Mouse (Mus musculus) cerebellum, adult (tissue): ENCODE measurements at regions not wholly inside any gene's neighbourhood (a gene's known extent, or its start where the extent isn't known, plus 50 kb on each side); places are given as distances from the start of the nearest gene placed in this dataset.

Experiments used
- ATAC-seq: cut with Nextera tagmentation; 2 replicates; pipeline ENCODE4 v1.9.2; 2017; ENCODE audit warnings: mild to moderate bottlenecking, moderate library complexity, mixed read lengths; ENCODE audit not compliant: insufficient number of reproducible peaks, low FRiP score, low TSS enrichment

DNA sequence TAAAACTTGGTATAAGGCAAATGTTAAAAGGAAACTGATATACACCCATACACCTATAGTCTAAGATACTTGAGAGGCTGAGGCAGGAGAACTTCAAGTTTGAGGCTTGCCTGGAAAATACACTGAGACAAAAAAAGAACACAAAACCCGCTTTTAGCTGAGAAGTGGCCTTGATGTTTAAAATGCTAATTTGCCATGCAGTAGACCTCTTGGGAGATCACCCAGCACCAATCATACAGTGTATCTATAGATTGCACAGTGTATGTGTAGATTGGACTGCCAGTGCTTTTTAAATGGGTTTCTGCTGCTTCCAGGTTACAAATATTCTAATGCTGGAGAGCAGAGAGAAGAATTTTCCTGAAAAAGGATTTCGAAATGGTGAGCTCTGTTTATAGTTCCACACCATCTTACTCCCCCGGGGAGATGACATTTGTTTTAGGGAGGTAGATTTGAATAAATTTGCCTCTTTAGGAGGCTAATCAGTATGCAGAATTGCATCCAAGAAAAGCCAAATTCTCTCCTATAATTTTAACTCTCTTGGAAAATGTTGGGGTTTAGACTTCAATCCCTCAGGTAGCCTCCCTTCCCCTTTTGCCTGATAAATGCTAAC lies 194.0 kb downstream of the Otol1 start:
- no peak for ATAC-seq

GRCm38 (mm10) chr3:70215195-70215594 lies 207.8 kb downstream of the Otol1 start:
- no peak for ATAC-seq

DNA sequence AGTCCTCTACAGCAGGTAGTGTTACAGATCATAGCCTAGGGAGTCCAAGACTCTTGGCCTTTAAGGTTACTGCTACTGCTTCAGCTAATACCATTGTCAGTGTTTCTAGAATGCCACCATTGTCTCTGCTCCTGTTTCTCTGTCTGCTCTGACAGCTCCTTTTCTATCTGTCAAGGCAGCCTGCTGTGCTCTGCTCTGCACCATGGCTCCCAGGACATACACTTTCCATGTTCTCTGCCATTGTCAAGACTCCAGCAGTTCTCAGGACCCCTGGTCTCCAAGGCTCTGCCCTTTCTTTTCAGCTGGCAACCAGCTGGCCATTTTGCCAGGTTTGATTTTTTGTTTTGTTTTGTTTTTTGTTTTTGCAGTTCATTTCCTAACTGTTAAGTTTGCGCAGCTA lies 208.7 kb downstream of the Otol1 start:
- ATAC-seq = no peak

DNA sequence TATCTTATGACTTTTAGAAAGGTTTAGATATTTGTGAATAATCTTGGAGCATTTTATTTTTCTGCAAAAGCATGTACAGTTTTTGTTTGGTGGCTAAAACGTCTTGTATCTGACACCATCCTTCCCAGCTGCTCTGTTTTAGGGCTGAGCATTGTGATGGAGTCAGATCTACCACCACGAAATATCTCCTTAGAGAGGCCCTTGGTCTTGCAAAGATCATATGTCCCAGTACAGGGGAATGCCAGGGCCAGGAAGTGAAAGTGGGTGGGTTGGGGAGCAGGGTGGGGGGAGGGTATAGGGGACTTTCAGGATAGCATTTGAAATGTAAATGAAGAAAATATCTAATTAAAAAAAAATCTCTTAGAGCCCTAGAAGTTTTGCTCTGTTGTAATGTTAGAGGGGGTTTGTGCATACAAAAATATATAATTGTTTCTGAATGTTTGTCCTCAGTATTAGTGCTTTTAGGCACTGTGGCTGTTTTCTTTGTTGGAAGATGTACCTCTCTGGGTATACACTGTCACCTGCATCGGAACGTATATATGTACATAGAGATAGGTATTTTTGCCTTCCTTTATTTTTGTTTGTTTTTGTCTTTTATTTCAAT lies 211.4 kb downstream of the Otol1 start:
- ATAC-seq = no peak

- no peak for ATAC-seq
Measured at GRCm38 (mm10) chr3:70223443-70224065, 216.1 kb downstream of the Otol1 start.

DNA sequence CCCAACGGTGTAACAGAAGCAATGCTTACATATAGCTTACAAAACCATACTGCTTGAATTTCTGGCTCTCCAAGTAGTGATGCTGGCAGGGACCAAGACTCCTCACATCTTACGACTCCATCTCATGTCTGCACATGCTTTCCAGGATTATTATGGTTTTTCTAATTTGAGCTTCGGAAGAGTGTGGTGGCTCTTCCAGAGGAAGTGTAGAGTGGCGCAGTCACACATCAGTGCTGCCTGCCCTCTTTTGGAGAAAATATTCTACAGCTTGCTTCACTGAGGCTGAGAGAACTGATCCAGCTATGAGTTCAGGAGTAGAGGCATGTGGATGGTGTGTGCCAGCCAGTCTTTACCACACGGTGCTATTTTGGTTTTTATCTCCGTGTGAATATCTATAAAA lies 217.4 kb downstream of the Otol1 start:
- no peak for ATAC-seq

DNA sequence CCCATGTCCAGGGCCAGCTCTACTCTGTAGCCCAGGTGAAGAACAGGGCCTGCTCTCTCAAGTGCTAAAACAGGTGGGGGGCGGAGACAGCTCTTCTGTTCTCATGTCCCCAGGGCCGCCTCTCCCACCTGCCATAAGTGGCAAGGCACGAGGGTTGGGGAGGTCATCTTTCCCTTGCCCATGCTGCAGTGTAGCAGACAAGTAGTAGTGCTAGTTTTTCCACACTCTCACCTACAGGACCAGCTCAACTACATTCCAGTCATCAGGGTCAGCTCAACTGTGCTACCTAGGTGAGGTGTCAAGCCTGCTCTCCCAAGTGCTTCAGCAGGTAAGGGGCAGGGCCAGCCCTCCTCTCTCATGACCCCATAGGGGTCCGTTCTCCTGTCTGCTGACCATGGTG lies 219.8 kb downstream of the Otol1 start:
- ATAC-seq = no peak

DNA sequence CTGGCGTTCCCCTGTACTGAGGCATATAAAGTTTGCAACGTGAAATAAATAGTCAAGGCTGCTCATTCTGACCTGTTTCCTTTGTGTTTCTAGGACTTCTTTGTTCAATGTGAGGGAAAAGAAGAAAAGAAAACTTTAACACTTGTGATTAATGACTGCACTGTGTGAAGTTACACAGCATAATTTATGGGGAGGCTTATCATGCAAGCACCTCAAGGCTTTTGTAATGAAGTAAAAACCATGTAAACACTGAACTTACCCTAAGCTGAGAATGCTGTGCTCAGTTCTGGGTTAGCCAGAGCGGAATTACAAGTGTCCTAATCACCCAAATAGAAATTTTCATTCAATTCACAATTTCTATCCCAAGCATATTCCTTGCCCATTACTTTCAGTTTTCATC lies 241.2 kb downstream of the Otol1 start:
- no peak for ATAC-seq

GRCm38 (mm10) chr3:70249922-70250321 lies 242.5 kb downstream of the Otol1 start:
- ATAC-seq = no peak

DNA sequence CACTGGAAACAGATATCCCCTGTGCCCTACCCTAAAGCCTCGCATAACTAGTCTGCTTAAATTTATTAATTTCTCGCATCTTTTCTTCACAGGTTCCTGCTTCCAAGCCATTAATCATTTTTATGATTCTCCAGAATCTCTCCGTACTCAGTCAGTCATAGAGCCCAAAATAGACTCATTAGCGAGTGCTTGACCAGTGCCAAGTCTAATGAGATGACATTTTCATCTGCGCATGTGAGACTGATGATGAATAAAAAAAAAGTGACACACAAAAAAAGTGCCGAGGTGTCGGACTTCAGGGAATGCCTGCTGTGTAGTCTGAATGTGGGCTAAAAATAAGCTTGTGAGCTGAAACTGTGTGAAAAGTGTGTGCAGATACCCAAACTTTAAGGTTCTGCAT lies 243.3 kb downstream of the Otol1 start:
- no peak for ATAC-seq

DNA sequence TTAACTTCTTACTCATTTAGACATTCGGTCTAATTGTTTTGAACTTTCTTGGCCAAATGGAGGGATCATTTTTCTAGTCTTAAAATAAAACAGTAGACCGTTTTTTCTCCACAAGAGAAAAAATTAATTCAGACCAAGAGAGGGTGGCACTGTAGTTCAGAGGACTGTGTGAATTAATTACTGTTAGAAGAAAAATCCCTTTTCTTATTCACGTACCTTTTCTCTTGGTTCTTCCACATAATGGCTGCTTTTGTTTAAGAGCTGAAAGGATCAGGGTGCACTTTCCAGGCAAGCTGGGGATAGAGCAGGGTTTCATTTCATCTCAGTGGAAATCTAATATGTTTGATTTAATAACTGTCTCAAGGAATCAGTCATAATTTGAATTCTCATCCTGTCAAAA lies 255.9 kb downstream of the Otol1 start:
- no peak for ATAC-seq

- ATAC-seq = no peak
Measured at GRCm38 (mm10) chr3:70288590-70289388, 281.4 kb downstream of the Otol1 start.

GRCm38 (mm10) chr3:70307556-70307955 lies 300.1 kb downstream of the Otol1 start:
- peak; percentile 67 for ATAC-seq

DNA sequence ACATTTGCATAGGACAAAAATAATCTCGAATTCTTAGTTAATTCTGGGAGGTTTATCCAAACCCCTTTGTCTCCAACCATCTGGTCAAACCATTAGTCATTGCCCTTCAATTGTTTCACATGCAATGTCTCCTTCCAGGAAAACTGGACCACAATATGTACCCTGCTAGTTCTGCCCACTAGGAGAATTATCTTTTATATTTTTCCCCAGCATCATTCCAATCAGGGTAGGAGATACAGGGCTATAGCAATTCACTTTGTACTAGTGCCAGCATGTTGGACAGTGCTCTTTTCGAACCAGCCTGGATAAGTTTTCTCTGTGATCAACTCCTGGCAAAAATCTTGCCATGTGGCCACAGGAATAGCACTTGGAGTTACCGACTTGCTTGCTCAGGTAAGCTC lies 300.6 kb downstream of the Otol1 start:
- peak; percentile 79 for ATAC-seq

- ATAC-seq = peak; percentile 46; the same call in 1 of the 2 replicates
Measured at GRCm38 (mm10) chr3:70309304-70309703, 301.9 kb downstream of the Otol1 start.

DNA sequence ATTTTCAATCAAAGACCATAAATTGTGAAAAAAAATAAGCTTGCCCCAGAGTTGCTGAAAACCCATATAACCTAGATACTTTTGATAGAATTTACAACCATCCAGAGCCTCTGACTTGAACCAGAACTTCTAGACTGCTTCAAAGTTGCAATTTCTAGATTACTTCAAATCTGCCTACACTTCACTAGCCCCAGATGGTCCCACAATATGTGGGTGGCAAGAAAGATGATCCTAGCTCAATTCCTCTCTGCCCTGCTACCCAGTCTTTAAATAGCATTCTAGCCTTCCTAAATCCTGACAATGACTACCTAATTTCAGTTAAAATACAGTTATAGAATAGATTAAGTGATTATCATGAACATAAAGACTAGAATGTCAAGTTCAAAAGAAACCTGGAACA lies 303.6 kb downstream of the Otol1 start:
- no peak for ATAC-seq

GRCm38 (mm10) chr3:70312034-70312433 lies 304.6 kb downstream of the Otol1 start:
- no peak for ATAC-seq

- ATAC-seq = no peak
Measured at GRCm38 (mm10) chr3:70313119-70313868, 305.9 kb downstream of the Otol1 start.

DNA sequence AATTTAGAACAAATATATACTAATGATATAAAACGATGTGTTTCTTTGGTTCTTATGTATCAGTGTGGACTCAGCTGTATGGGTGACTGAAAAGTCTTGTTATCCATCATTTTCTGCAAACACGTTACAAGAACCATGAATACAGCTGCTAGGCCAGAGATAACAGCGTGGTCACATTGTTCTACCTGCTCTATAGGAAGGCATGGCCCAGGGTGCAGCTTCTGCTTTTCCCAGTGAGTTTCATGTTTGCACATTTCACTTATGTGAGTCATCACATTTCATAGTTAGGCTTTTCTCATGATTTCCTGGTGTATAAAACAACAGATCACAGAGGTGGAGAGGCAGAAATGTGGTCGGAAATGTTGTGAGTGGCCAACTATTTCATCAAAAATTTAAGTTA lies 306.8 kb downstream of the Otol1 start:
- ATAC-seq = no peak

- no peak for ATAC-seq
Measured at GRCm38 (mm10) chr3:70318377-70318776, 311.0 kb downstream of the Otol1 start.

- ATAC-seq = no peak
Measured at GRCm38 (mm10) chr3:70319139-70319538, 311.7 kb downstream of the Otol1 start.
